Mouse (Mus musculus): ENCODE results near the gene Slc39a11. TPM values are rescaled to one million over a fixed set of nuclear protein-coding genes. Genes with fewer than 3 reads are reported as not detected.

Slc39a11 gene
- total RNA-seq, 2 experiments from 2014 or later: 11.2 to 11.4 TPM

DNA sequence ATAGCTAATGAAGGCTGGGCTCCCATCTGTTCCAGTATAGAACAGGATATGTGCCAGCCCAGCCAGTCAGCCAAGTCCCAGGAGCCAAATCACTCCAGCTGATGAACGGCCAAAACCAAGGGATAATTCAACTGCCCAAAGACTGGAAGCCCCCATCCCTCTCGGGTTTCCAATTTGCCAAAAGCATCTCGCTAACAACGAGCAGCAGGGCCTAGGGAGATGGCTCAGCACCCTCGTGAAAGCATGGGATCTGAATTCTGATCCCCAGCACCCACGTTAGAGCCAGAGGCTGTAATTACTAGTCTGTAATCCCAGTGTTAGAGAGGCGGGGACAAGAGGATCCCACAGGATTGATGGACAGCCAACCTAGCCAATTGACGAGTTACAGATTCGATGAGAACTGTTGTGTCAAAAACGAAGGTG, 15.2 kb downstream of the Slc39a11 start:
- ATAC-seq (ENCODE audit: poor library complexity, severe bottlenecking): no peak

DNA sequence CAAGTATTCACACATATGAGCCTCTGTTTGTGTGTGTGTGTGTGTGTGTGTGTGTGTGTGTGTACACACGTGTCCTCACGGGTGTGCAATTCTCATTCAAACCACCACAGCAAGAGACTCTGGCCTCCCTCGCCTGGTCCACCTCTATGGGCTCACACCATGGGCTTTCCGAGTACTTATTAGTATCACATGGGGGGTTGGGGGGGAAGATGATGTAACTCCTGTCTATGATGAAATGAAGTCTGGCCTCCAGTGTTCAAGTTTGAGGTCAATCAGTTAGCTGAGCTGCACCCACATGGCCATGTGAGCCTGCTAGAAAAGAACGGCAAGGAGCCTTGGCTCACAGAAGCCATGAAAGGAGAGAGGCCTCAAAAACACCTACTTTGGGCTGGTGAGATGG, 16.5 kb downstream of the Slc39a11 start:
- no peak for ATAC-seq (ENCODE audit: poor library complexity, severe bottlenecking)

DNA sequence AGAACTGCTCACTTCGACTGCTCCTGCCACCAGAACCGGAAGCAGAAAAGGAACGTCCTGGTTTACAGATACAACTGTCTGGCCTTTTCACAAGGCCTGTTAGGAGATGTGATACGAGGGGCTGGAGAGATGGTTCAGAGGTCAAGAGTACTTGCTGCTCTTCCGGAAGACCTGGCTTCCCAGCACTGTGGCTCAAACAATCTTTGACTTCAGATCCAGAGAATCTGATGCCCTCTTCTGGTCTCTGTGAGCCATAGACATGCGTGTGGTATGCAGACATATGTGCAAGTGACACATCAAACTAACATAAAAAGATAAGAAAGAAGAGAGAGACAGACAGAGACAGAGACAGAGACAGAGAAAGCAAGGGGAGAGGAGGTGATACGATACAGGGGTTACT, 17.6 kb downstream of the Slc39a11 start:
- ATAC-seq (ENCODE audit: poor library complexity, severe bottlenecking): no peak

DNA sequence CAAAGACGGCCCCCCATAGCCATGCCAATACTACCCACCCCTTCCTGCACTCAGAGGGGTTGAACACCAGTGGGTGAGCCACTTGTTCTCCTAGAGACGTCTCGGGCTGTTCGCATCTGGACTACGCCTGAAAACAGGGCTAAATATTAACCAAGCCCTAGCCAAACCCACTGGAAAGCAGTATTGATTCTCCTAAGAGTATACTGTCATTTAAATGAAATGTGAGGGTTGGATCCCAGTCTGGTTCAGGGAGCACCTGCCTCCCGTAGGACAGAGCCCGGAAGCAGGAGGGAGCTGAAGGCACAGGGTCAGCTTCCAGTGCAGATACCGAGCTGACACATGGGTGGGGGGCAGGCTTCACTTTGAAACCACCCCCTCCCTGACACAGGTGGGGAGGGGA, 18.0 kb downstream of the Slc39a11 start:
- no peak for ATAC-seq (ENCODE audit: poor library complexity, severe bottlenecking)

DNA sequence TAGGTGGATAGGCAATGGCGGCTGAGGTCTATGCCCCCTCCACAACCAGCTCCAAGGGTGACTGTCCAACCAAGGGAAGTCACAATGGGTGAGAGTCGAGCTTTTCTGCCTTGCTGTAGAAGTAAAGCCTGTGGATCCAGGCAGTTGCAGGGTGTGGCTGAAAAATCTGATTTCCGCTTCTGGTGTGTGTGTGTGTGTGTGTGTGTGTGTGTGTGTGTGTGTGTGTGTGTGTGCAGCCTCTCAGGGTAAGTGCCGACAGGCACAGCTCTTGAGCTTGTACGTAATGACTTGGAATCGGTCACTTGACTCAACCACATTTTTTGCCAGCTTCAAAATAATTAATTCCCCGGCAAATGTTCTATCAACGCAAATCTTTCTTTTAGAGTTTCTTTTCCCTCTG, 18.6 kb downstream of the Slc39a11 start:
- no peak for ATAC-seq (ENCODE audit: poor library complexity, severe bottlenecking)

DNA sequence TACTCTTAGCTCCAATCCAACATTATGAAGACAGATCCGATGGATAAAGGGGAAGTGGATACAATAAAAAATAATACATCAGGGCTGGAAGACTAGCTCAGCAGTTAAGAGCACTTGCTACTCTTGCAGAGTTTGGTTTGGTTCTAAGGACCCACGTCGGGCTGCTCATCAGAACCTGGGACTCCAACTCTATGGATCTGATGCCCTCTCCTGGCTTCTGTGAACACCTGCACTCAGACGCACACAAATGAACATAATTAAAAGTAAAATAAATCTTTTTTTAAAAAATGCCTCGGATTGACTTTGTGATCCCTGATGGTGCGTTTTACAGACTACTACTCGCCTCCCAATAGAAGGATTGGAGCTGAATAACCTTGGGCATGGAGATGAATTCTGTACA, 19.2 kb downstream of the Slc39a11 start:
- no peak for ATAC-seq (ENCODE audit: poor library complexity, severe bottlenecking)

DNA sequence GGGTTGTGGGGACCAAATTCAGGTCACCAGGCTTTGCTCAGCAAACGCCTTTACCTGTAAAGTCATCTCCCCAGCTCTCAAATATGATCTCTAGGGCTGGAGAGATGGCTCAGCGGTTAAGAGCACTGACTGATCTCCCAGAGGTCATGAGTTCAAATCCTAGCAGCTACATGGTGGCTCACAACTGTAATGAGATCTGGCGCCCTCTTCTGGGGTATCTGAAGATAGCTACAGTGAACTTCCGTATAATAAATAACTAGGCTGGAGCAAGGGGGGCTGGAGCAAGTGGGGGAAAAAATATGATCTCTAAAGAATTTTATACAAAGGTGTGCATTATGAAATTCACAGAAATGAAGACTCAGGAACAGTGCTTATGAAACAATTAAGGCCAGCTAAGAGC, 22.1 kb downstream of the Slc39a11 start:
- no peak; the same call in 1 of the 2 replicates for ATAC-seq (ENCODE audit: poor library complexity, severe bottlenecking)

DNA sequence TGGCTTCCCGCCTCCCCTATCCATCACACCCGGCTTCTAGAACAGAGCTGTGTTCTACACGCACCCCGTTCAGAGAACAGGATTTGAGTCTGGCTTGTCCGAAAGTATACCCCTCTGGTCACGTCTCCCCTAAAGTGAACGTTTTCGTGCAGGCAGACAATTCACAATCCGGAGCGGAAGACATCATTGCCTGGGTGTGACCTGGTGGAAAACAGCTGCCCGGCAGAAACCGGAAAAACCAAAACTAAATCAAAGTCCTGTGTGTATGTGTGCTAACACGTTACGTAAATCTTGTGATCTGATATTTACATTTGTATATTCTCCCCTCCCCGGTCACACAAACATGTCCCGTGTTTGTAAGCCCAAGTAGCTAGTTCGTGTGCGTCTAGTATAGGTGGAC, 24.4 kb downstream of the Slc39a11 start:
- ATAC-seq (ENCODE audit: poor library complexity, severe bottlenecking): no peak

DNA sequence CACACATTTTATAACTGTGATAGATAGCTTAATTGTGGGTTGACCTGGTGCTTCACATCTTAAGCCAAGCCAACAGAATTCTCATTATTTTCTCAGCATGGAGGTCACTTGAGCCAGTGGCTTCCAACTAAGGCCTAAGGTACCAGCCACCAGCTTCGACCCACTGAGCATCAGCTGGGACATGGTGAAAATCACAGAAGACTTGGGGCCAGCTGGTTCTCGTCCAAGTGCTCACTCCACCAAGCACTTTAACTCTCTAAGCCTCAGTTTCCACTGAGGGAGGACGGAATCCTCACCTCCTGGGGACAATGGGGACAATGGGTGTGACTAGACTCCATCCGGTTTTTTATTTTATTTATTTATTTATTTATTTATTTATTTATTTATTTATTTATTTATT, 27.9 kb downstream of the Slc39a11 start:
- no peak for ATAC-seq (ENCODE audit: poor library complexity, severe bottlenecking)

DNA sequence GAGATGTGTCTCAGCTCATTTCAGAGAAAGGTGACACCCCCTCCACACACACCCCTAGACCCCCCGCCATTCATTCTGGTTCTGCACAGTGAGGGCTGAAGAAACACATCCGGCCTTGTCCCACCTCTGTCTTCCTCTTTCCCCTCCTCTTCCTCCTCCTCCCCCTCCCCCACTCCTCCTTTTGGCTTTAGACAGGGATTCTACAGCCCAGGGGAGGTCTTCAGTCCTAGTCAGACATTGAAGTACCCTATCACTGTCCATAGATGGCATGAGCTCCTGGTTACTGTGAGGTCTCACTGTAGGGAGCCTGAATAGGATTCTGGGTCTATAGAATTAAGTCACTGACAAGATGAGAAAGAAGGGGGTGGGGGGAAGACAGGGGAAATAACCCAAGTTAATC, 28.9 kb downstream of the Slc39a11 start:
- no peak for ATAC-seq (ENCODE audit: poor library complexity, severe bottlenecking)

DNA sequence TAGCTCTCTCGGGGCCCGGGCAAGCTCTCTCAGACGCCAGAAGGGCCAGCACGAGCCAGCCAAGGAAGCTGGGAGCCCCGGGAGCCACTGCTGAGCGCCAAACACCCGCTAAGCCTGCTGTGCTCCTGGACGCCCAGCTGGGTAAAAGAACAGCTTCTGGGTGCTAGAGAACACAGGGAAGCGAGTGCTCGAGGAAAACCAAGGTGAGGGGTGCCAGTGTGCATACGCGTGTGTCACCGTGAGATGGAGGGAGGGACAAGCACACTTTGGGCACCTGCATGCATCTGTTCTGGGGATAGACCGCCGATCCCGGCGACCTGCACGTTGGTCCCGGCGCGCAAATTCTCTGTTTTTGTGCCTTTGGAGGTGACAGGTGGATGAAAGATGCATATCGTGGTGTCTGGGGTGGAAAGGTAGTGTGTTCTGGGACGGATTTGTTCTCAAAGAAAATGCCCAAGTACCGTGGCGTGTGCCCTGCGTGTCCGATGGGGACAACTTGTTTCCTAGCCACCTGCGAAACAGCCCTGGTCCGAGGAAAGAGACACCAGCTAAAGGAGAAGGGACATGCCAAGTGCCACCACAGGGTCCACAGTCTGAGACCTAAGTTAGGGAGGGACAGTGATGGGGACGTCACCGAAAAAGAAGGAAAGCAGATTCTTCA, 30.3 kb downstream of the Slc39a11 start:
- no peak for ATAC-seq (ENCODE audit: poor library complexity, severe bottlenecking)

DNA sequence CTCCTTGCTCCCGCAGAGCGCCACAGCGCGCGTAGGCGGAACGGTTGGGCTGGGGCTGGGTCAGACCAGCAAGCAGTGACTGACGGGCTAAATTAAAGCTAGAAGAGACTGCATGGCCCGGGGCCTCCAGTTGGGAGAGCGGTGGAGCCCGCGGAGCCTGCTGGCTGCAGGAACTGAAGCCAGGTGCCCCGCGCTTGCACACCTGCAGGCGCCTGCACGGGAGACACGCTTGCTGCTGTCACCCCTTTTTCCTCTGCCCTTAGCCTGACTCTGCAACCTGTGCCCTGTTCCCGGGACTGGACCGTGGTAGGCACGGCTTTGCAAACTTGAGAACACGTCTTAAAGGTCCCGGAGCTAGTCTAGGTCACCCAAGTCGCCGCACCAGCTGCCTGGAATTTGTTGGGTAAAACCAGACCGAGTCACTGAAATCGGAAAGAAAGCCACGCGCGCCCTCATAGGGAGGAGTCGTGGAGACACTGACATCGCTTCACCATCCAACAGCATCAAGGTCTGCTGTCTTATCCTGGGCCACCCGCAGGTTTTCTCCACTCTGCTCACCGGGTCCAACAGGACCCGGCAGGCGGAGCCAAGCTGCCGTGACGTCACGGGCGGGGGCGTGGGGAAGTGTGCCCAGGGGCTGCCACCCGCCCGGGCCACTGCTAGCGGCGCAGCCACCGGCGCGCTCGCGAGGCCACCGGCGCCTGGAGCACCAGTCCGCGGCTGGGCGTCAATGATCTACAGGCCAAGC, 31.0 kb downstream of the Slc39a11 start, which contains the start of gene Sstr2:
Sstr2 (plus strand) TSS at position 671 of the 748 bp plus-strand sequence.
- peak; percentile 73 for ATAC-seq (ENCODE audit: poor library complexity, severe bottlenecking)

DNA sequence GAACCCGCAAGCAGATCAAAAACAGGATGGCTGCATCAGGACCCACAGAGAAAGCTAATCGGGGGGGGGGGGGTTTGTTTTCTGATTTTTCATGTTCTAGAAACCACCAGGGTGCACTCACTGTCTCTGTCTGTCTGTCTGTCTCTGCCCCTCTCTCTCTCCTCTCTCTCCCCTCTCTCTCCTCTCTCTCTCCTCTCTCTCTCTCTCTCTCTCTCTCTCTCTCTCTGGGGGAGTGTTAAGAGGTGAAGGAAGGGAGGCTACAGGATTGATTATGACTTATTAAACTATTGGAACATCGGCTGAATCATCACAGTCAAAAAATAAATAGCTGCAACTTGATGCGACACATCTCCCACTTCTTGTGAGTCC, 31.6 kb downstream of the Slc39a11 start:
- ATAC-seq (ENCODE audit: poor library complexity, severe bottlenecking): no peak

DNA sequence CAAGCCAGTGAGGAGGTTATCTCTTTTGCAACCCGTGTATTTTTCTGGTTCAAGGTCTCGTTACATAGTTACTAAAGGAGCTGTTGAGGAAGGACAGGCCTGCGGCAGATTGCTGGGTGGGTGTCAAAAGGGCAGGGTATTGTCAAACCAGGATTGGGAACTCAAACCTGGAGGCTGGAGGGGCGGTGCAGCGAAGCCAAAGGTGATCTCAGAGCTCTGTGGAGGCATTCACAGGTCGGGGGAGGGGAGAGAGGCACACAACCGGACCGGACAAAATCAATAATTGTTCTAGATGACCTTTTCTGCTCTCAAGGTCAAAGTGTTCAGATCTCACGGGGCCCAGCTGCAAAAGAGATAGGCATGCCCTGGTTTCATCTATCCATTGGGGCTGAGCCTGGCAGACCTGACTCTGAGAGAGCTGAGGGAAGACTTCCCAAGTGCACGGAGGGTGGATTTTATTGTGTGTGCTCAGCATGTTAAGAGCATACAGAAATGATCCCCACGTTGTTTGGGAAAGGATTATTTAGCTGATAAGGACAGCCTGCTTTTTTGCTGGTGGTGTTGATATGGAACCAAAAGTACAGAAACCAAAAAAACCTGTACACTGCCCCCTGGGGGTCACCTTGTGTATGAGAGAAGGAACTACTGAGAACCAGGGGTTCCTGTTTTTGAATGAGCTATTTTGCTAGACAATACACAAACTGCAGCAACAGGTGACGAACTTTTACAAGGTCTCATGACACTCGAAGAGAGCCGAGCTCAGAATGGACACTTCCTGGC, 32.6 kb downstream of the Slc39a11 start:
- ATAC-seq (ENCODE audit: poor library complexity, severe bottlenecking): peak; percentile 79

DNA sequence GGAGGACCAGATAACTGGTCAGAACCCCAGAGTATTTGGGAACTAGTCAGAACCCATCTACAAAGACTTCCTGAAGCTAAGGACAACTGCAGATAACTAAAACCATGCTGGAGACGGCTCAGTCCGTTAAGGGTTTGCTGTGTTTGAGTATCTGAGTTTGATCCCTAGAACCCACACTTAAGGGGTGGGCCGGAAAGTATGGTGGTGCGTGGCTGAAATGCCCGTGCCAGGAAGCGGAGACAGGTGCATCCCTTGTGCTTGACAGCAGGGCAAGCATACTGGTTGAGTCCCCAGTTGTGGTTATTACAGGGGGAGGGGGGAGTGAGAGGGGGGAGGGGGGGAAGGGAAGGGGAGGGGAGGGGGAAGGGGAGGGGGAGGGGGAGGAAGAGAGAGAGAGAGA, 35.4 kb downstream of the Slc39a11 start:
- ATAC-seq (ENCODE audit: poor library complexity, severe bottlenecking): no peak

DNA sequence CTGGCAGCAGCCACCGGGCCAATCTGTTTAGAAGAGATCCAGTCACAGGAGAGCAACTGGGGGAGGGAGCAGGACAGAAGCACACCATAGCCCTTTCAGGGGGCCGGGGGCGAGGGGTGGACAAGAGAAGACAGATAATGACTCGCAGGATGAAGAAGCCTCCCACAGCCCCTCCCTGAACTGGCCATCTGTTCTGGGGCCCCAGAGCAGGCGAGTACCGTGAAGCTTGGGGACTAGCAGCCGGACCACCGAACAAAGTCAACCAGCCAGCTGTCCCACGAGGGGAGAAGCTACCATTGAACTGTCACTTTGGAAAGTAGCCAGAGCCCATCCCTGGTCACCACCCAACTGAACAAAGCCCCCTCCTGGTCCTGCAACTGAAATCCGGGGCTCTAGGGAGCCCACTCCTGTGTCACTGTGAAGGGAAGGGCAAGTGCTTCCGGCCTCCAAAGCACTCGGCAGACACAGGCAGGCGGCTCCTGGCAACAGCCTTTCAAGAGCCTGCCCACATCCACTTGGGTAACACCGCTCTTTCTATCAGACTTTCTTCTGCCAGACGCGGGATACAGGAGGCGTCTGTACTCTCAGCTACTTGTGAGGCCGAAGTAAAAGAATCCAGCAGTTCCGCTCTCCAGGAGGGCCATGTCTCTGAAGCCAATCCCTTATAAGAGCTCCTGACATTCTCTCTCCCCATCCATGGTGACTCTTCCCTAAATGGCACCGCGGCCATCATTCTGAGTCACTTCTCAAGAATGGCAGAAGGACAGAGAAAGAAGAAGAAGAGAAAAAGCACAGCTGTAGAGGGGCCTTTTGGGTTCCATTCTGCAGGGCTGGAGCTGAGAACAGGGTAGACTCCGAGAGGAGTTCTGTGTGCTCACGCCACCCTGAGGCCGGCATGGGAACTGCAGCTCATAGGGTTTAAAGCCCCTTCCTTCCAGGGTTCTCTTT, 37.9 kb downstream of the Slc39a11 start:
- ATAC-seq (ENCODE audit: poor library complexity, severe bottlenecking): peak; percentile 90

DNA sequence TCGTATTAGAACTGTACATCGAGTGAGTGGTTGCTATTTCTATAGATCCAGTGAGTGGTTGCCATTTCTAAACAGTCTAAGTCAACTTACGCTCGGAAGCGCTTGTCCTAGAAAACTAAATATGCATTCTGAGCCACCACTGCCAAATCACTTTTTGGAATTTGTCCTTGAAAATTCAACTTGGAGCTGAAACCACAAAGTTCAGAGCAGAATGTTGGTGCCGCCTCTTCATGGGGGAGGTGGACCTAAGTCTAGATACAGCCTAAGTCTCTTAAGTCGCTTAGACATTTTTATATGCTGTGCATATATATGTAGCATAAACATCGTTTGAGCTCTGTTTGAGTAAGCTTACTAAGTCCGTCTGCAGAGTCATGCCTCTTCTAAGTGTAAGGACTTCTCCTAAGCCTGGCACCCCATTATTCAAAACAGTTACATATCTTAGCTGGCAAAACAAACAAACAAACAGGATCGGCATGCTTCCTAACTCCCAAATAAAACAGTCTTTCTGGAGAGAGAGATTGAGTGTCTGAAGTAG, 38.7 kb downstream of the Slc39a11 start:
- ATAC-seq (ENCODE audit: poor library complexity, severe bottlenecking): no peak

DNA sequence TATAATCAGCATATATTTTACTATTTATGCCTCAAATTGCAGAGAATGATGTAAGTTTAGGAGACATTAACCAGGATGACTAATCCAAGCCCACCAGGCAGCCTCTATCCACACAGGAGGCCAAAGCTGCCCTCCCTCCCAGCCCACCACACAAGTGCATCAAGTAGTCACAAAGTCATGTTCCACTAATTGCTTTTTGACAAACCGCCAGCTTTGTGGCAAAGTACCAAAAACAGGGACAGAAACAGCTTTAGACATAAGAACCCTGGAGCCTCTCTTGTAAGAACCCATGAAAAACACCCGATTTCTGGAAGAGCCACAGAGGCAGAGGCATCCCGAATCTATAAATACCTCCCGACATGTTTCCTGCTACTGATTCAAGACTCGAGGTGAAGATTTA, 39.6 kb downstream of the Slc39a11 start:
- ATAC-seq (ENCODE audit: poor library complexity, severe bottlenecking): no peak

DNA sequence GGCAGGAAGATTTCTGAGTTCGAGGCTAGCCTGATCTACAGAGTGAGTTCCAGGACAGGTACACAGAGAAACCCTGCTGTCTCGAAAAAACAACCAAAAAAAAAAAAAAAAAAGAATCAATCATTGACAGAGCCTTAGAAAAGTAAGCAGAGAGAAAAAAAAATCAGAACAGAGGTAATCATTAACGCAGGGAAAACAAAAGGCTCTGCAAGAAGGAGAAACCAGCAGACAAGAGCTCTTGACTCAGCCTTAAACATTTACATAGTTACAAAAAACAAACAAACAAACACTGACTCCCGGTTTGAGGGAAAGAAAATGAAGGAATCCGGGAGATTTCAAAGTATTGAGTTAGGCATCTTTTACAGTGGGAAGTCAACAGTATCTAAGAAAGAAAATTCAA, 40.3 kb downstream of the Slc39a11 start:
- no peak for ATAC-seq (ENCODE audit: poor library complexity, severe bottlenecking)

DNA sequence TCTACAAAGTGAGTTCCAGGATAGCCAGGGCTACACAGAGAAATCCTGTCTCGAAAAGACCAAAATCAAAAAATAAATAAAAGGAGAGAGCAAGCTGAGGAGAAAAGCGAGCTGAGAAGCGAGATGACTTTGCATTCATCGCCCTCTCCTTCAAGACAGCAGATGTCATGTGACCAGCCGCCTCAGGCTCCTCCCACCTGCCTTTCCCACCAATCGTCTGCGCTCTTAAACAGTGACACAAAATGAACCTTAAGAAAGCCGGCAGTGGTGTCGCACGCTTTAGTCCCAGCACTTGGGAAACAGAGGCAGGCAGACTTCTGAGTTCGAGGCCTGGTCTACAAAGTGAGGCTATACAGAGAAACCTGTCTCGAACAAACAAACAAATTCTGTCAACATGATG, 42.3 kb downstream of the Slc39a11 start:
- no peak for ATAC-seq (ENCODE audit: poor library complexity, severe bottlenecking)

Data from megakaryocyte, adult 5-6 weeks (primary cell).